Mouse (Mus musculus) cerebellum, adult 2 months (tissue): ENCODE results near the gene Apba2.

Source experiments
- CTCF ChIP-seq: fragments of 200-500 bp; IDR thresholded peaks from 2 replicates; pipeline ENCODE4 v1.5.1; 2011; ENCODE audit warnings: low read depth, mild to moderate bottlenecking, control low read depth, low read length, moderate library complexity, borderline replicate concordance; ENCODE audit not compliant: insufficient read depth
- POLR2A ChIP-seq: fragments of 200-500 bp; IDR thresholded peaks from 2 replicates; pipeline ENCODE4 v1.6.1; 2011; ENCODE audit warnings: low read length, control low read depth, borderline replicate concordance; ENCODE audit not compliant: insufficient read depth

- TF ChIP-seq POLR2A (no peak), CTCF (no peak)
Measured at GRCm38 (mm10) chr7:64679771-64680479, 178.4 kb downstream of the Apba2 start.
